Mouse (Mus musculus) forebrain, embryonic 12.5 days (tissue): ENCODE results near the gene Kat5. TPM values are rescaled to one million over a fixed set of nuclear protein-coding genes. Genes with fewer than 3 reads are reported as not detected.

ENCODE experiments used
- ATAC-seq: fragments of 200-750 bp; cut with Nextera tagmentation; 2 replicates; pipeline ENCODE4 v1.8.0; 2017; ENCODE audit warnings: moderate TSS enrichment; ENCODE audit not compliant: low FRiP score
- H3K27ac ChIP-seq: fragments of 300-500 bp; sonication (generic); 2 replicates; pipeline ENCODE4 v1.5.1; 2016; ENCODE audit warnings: mild to moderate bottlenecking
- H3K27me3 ChIP-seq: fragments of 300-500 bp; sonication (generic); 2 replicates; pipeline ENCODE4 v1.6.1; 2016; ENCODE audit warnings: mild to moderate bottlenecking
- H3K36me3 ChIP-seq: fragments of 300-500 bp; sonication (generic); replicated peaks from 2 replicates; pipeline ENCODE4 v1.6.1; 2016; ENCODE audit warnings: mild to moderate bottlenecking
- H3K4me1 ChIP-seq: fragments of 300-500 bp; sonication (generic); 2 replicates; pipeline ENCODE4 v1.6.1; 2016
- H3K4me2 ChIP-seq: fragments of 300-500 bp; sonication (generic); 2 replicates; pipeline ENCODE4 v1.6.1; 2016; ENCODE audit warnings: mild to moderate bottlenecking, moderate library complexity
- H3K4me3 ChIP-seq: fragments of 300-500 bp; sonication (generic); replicated peaks from 2 replicates; pipeline ENCODE4 v1.5.1; 2016; ENCODE audit warnings: mild to moderate bottlenecking
- H3K9ac ChIP-seq: fragments of 300-500 bp; sonication (generic); 2 replicates; pipeline ENCODE4 v1.6.1; 2016; ENCODE audit warnings: mild to moderate bottlenecking
- H3K9me3 ChIP-seq: fragments of 300-500 bp; sonication (generic); 2 replicates; pipeline ENCODE4 v1.6.1; 2016
- WGBS: fragments of 180-500 bp; shearing (Covaris S2); methylation state at CpG from one replicate; pipeline ENCODE4 v1.1.7; 2016; 5-methylcytosine and 5-hydroxymethylcytosine counted together
- polyA plus RNA-seq: library from polyadenylated mRNA; unstranded; fragments of >200 nt; fragmentation: Nextera tagmentation; extraction: Ambion mirVana; gene quantifications from 2 replicates; pipeline ENCODE4 v1.2.1, GENCODE M21; 2016

Kat5 gene
- polyA plus RNA-seq, 1 experiment from 2014 or later, result 65.7 TPM

DNA sequence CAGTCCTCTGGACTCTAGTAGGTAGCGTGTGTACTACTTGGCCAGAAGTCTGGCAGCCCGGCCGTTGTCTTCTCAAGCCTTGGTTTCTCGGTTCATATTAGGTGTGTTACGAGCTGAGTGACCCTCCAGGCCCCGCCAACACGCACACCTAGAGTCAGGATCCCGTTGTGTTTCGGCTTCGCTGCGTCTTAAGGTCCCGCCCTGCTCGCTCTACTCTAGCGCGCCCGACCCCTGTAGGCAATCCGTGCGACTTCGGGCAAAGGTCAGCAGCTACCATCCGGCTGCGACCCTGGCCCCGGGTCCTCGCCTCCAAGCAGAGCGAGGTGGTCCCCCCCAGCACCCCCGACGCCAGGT is 42.9 kb downstream of the Kat5 start:
- Histone ChIP-seq H3K27me3 (peaks cover 65% of the 10 kb centered on the region), H3K9ac (peak overlapping the region; percentile 76), H3K4me2 (peak overlapping the region; percentile 91), H3K9me3 (no peaks in the 10 kb centered on the region), H3K36me3 (no peaks in the 10 kb centered on the region), H3K4me3 (peak overlapping the region; percentile 68), H3K27ac (peak overlapping the region; percentile 85; the same call in 1 of the 2 replicates), H3K4me1 (peaks cover 20% of the 10 kb centered on the region)
- WGBS, result 3% methylated on average over 26 of the region's 26 CpGs
- 0 out of 2 replicates have a peak, but pooled peaks have one; percentile 2 for ATAC-seq

GRCm38 (mm10) chr19:5566316-5566715 is 43.7 kb downstream of the Kat5 start:
- 54% methylated on average over 5 of the region's 5 CpGs for WGBS
- H3K4me1 ChIP-seq, result peaks cover 20% of the 10 kb centered on the region
- ATAC-seq, result no peak
- H3K9ac ChIP-seq, result no peak overlapping the region
- H3K9me3 ChIP-seq, result no peaks in the 10 kb centered on the region
- no peaks in the 10 kb centered on the region for H3K36me3 ChIP-seq
- peaks cover 74% of the 10 kb centered on the region for H3K27me3 ChIP-seq
- H3K27ac ChIP-seq, result no peak overlapping the region
- no peak overlapping the region for H3K4me3 ChIP-seq
- H3K4me2 ChIP-seq, result no peak overlapping the region

GRCm38 (mm10) chr19:5562776-5563175 is 47.3 kb downstream of the Kat5 start:
- peaks cover 93% of the 10 kb centered on the region for H3K27me3 ChIP-seq
- no peak overlapping the region for H3K4me3 ChIP-seq
- WGBS, result 92% methylated on average over 10 of the region's 10 CpGs
- H3K27ac ChIP-seq, result no peak overlapping the region
- H3K36me3 ChIP-seq, result no peaks in the 10 kb centered on the region
- no peak overlapping the region for H3K4me2 ChIP-seq
- H3K9me3 ChIP-seq, result no peaks in the 10 kb centered on the region
- no peak overlapping the region for H3K9ac ChIP-seq
- no peak for ATAC-seq
- H3K4me1 ChIP-seq, result peaks cover 23% of the 10 kb centered on the region

DNA sequence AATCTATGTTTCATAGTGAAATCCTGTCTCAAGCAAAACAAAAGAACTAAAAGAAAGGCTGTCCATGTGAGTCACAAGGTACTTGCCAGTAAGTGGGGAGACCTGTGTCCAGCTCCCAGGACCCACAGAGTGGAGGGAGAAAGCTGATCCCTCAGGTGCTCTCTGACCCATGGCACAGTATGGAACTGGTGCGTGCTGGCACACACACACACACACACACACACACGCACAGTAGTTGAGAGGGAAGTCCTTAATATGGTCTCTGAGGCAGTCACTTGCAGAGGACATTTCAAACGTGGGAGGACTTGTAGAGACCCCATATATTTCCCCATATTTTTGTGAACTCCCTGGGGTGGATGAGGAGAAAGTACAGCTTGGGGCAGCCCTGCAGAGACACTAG is 48.2 kb downstream of the Kat5 start:
- H3K9ac ChIP-seq, result no peak overlapping the region
- no peaks in the 10 kb centered on the region for H3K36me3 ChIP-seq
- H3K4me1 ChIP-seq, result peaks cover 18% of the 10 kb centered on the region
- no peak overlapping the region for H3K4me2 ChIP-seq
- H3K9me3 ChIP-seq, result no peaks in the 10 kb centered on the region
- peaks cover 98% of the 10 kb centered on the region for H3K27me3 ChIP-seq
- no peak overlapping the region for H3K27ac ChIP-seq
- no peak overlapping the region for H3K4me3 ChIP-seq
- no peak for ATAC-seq
- 47% methylated on average over 3 of the region's 3 CpGs for WGBS

GRCm38 (mm10) chr19:5561252-5561790 is 48.7 kb downstream of the Kat5 start:
- peak overlapping the region; percentile 32 for H3K4me3 ChIP-seq
- WGBS, result 16% methylated on average over 10 of the region's 10 CpGs

GRCm38 (mm10) chr19:5560457-5561041 is 49.5 kb downstream of the Kat5 start, which contains the start of gene Ovol1:
Gene Ovol1 (minus strand): TSS chr19:5560646.
- Histone ChIP-seq H3K4me3 (peak within 1 kb of the TSS; percentile 32), H3K27me3 (peaks cover 98% of the 10 kb centered on the region), H3K9ac (no peak within 1 kb of the TSS), H3K27ac (no peak within 1 kb of the TSS), H3K4me2 (peak within 1 kb of the TSS; percentile 51), H3K36me3 (no peaks in the 10 kb centered on the region), H3K4me1 (peaks cover 15% of the 10 kb centered on the region), H3K9me3 (no peaks in the 10 kb centered on the region)
- ATAC-seq, result no peak
- WGBS, result under 1% methylated on average over 57 of the region's 57 CpGs

More at GRCm38 (mm10) chr19:5561252-5561790, 48.7 kb downstream of the Kat5 start:
- H3K9me3 ChIP-seq, result no peaks in the 10 kb centered on the region
- no peaks in the 10 kb centered on the region for H3K36me3 ChIP-seq
- H3K27ac ChIP-seq, result no peak overlapping the region
- peaks cover 98% of the 10 kb centered on the region for H3K27me3 ChIP-seq
- peak overlapping the region; percentile 51 for H3K4me2 ChIP-seq
- H3K4me1 ChIP-seq, result peaks cover 15% of the 10 kb centered on the region
- no peak overlapping the region for H3K9ac ChIP-seq
- ATAC-seq, result no peak

DNA sequence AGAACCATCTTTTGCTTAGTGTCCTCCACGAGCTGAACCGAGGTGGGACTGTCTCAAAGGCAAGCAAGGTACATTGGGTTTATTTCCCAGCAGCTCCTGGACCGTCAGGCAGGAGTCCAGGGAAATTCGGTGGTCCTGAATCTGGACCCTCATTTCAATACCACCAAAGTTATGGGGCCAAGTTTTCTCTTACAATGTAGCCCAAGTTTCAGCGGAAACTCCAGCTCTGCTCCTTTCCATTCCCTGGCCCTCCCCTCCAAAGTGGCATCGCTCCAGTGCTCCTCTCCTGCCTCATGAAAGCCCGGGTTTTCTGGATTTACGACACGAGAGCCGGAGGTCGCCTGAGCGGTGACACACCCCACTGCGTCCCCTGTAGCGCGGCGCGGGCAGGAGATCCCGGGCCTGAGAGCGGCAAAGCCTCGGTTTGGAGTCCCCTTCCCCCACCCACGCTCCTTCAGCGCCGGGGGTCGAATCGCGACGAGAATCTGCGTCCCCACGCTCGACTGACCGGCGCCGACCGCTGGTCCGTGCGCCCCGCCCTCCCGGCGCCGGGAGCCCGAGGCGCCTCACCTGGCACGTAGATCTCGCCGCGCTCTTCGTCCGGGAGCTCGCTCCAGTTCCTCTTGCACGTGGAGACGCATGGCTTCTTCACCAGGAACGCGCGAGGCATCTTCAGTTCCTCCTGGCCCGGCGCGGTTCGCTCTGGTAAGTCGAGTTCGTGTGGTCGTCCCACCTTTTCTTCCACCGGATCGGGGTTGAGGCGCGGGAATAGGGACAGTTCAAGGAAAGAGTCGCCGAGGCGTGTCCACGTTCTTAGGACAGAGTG is 50.2 kb downstream of the Kat5 start:
- Histone ChIP-seq H3K4me3 (peak overlapping the region; percentile 32), H3K9ac (no peak overlapping the region), H3K4me1 (peaks cover 15% of the 10 kb centered on the region), H3K36me3 (no peaks in the 10 kb centered on the region), H3K4me2 (peak overlapping the region; percentile 51), H3K27me3 (peaks cover 98% of the 10 kb centered on the region), H3K9me3 (no peaks in the 10 kb centered on the region), H3K27ac (no peak overlapping the region)
- ATAC-seq, result no peak
- WGBS, result 1% methylated on average over 69 of the region's 69 CpGs

- H3K27me3 ChIP-seq, result peaks cover 97% of the 10 kb centered on the region
- no peak overlapping the region for H3K4me3 ChIP-seq
- H3K36me3 ChIP-seq, result no peaks in the 10 kb centered on the region
- H3K9me3 ChIP-seq, result no peaks in the 10 kb centered on the region
- H3K4me1 ChIP-seq, result peaks cover 15% of the 10 kb centered on the region
- WGBS, result 16% methylated on average over 8 of the region's 8 CpGs
- no peak overlapping the region for H3K9ac ChIP-seq
- no peak for ATAC-seq
- H3K4me2 ChIP-seq, result 0 out of 2 replicates have a peak overlapping the region, but pooled peaks have one; percentile 51
- no peak overlapping the region for H3K27ac ChIP-seq
Observed at GRCm38 (mm10) chr19:5559229-5559628, 50.8 kb downstream of the Kat5 start.

DNA sequence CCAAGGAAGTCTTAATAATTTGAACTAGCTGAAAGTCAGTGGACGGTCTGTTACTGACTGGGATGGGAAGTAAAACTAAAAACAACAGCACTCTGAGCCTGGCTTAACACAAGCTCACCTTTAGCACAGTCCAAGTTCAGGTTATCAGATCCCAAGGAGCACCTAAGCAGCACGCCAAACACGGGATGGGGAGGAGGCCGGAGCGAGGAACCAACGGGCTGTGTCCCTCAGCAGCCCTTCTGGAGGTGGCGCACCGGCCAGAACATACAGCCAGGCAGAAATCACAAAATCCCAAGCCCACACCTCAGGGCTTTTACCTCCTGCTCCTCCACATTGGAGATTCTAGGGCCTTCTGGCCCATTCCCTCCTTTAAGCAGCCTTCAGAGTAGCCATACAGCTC is 51.3 kb downstream of the Kat5 start:
- 62% methylated on average over 8 of the region's 8 CpGs for WGBS
- H3K27ac ChIP-seq, result no peak overlapping the region
- H3K9me3 ChIP-seq, result no peaks in the 10 kb centered on the region
- H3K9ac ChIP-seq, result no peak overlapping the region
- peaks cover 95% of the 10 kb centered on the region for H3K27me3 ChIP-seq
- H3K4me2 ChIP-seq, result no peak overlapping the region; the same call in 1 of the 2 replicates
- ATAC-seq, result no peak
- H3K4me3 ChIP-seq, result no peak overlapping the region
- H3K4me1 ChIP-seq, result peaks cover 15% of the 10 kb centered on the region
- H3K36me3 ChIP-seq, result no peaks in the 10 kb centered on the region

- ATAC-seq, result no peak
- Histone ChIP-seq H3K27ac (no peak overlapping the region), H3K9me3 (no peaks in the 10 kb centered on the region), H3K36me3 (no peaks in the 10 kb centered on the region), H3K4me3 (no peak overlapping the region), H3K9ac (no peak overlapping the region), H3K27me3 (peaks cover 89% of the 10 kb centered on the region), H3K4me2 (no peak overlapping the region), H3K4me1 (peaks cover 15% of the 10 kb centered on the region)
- 48% methylated on average over 7 of the region's 7 CpGs for WGBS
Observed at GRCm38 (mm10) chr19:5558169-5558568, 51.9 kb downstream of the Kat5 start.

GRCm38 (mm10) chr19:5554212-5554611 is 55.8 kb downstream of the Kat5 start:
- WGBS, result 75% methylated on average over 14 of the region's 14 CpGs
- Histone ChIP-seq H3K9ac (no peak overlapping the region), H3K36me3 (no peaks in the 10 kb centered on the region), H3K4me3 (no peak overlapping the region), H3K4me2 (no peak overlapping the region), H3K9me3 (no peaks in the 10 kb centered on the region), H3K27ac (no peak overlapping the region), H3K27me3 (peaks cover 57% of the 10 kb centered on the region), H3K4me1 (no peaks in the 10 kb centered on the region)
- no peak for ATAC-seq

GRCm38 (mm10) chr19:5553802-5554201 is 56.2 kb downstream of the Kat5 start:
- no peak for ATAC-seq
- Histone ChIP-seq H3K27me3 (peaks cover 53% of the 10 kb centered on the region), H3K9me3 (no peaks in the 10 kb centered on the region), H3K27ac (no peak overlapping the region), H3K4me1 (no peaks in the 10 kb centered on the region), H3K36me3 (no peaks in the 10 kb centered on the region), H3K9ac (no peak overlapping the region), H3K4me3 (no peak overlapping the region), H3K4me2 (no peak overlapping the region)
- WGBS, result 59% methylated on average over 8 of the region's 8 CpGs
